Mouse (Mus musculus): ENCODE measurements around the gene Phkg2. TPM values are rescaled to one million over a fixed set of nuclear protein-coding genes. Genes with fewer than 3 reads are reported as not detected.

The Phkg2 gene
- 39.3 and 41.5 TPM in 2 replicates for polyA plus RNA-seq (2015; fragmentation: Nextera tagmentation; extraction: Ambion mirVana)

GRCm38 (mm10) chr7:127572895-127573471 lies at the start of gene Phkg2:
TSS of gene Phkg2 (plus strand) at chr7:127573340.
- under 1% methylated on average over 17 of the region's 17 CpGs for WGBS
- H3K9me3 ChIP-seq = no peaks in the 10 kb centered on the region
- ATAC-seq (ENCODE audit: insufficient number of reproducible peaks, low FRiP score, low TSS enrichment, low read depth) = peak; percentile 96

DNA sequence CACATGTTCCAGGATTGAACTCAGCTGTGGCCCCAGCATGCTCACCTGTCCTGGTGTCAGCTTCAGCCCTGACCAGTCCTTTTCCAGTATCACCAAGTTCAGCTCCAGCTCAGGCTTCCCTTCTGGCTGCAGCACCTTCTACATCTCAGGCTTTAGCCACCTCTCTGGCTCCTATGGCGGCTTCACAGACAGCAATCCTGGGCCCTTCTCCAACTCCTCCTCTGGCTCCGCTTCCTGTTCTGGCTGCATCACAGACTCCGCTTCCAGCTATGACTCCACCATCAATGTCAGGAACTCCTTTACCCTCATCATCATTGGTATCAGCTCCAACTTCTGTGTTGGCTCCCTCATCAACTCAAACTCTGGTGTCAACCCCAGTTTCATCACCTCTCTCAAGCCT lies 31.5 kb upstream of the Phkg2 start:
- WGBS = 96% methylated on average over 3 of the region's 3 CpGs
- Histone ChIP-seq H3K27ac (no peak overlapping the region), H3K36me3 (peaks cover 91% of the 10 kb centered on the region), H3K27me3 (no peaks in the 10 kb centered on the region), H3K9ac (no peak overlapping the region), H3K4me3 (no peak overlapping the region), H3K4me1 (no peaks in the 10 kb centered on the region), H3K9me3 (no peaks in the 10 kb centered on the region), H3K4me2 (no peak overlapping the region)
- ATAC-seq (ENCODE audit: insufficient number of reproducible peaks, low FRiP score, low TSS enrichment, low read depth) = no peak

More at GRCm38 (mm10) chr7:127572895-127573471, at the start of gene Phkg2:
- Histone ChIP-seq H3K9ac (peak within 1 kb of the TSS; percentile 80), H3K27ac (peak within 1 kb of the TSS; percentile 84), H3K4me1 (peaks cover 18% of the 10 kb centered on the region), H3K27me3 (no peaks in the 10 kb centered on the region), H3K4me3 (peak within 1 kb of the TSS; percentile 72), H3K36me3 (peaks cover 25% of the 10 kb centered on the region), H3K4me2 (peak within 1 kb of the TSS; percentile 95)

GRCm38 (mm10) chr7:127549116-127549835 lies 23.9 kb upstream of the Phkg2 start:
- H3K4me3 ChIP-seq = no peak overlapping the region
- H3K9me3 ChIP-seq = no peaks in the 10 kb centered on the region
- 86% methylated on average over 15 of the region's 15 CpGs for WGBS
- no peaks in the 10 kb centered on the region for H3K27me3 ChIP-seq
- H3K4me2 ChIP-seq = no peak overlapping the region
- H3K36me3 ChIP-seq = peaks cover 73% of the 10 kb centered on the region
- H3K9ac ChIP-seq = no peak overlapping the region
- no peak overlapping the region for H3K27ac ChIP-seq
- ATAC-seq (ENCODE audit: insufficient number of reproducible peaks, low FRiP score, low TSS enrichment, low read depth) = no peak
- no peaks in the 10 kb centered on the region for H3K4me1 ChIP-seq

GRCm38 (mm10) chr7:127551558-127551957 lies 21.6 kb upstream of the Phkg2 start:
- H3K36me3 ChIP-seq = peaks cover 75% of the 10 kb centered on the region
- H3K27ac ChIP-seq = no peak overlapping the region
- no peak overlapping the region for H3K9ac ChIP-seq
- 96% methylated on average over 8 of the region's 8 CpGs for WGBS
- no peak overlapping the region for H3K4me3 ChIP-seq
- H3K9me3 ChIP-seq = no peaks in the 10 kb centered on the region
- no peaks in the 10 kb centered on the region for H3K4me1 ChIP-seq
- no peaks in the 10 kb centered on the region for H3K27me3 ChIP-seq
- ATAC-seq (ENCODE audit: insufficient number of reproducible peaks, low FRiP score, low TSS enrichment, low read depth) = no peak
- H3K4me2 ChIP-seq = no peak overlapping the region

DNA sequence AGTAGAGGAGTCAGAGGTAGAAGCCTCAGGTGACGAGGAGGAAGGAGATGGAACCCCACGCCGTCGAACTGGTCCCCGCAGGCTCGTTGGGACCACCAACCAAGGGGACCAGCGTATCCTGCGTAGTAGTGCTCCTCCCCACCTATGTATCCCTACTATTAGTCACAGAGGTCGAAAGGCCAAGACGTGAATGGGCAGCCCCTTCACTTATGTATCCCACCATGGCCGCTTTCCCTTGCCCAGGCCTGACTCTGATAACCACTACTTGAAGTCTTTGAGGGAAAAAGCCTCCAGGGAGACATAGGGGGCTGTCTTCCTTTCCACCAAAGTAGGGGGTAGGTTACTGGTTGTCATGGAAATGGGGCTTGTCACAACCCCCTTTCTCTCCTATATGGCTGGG lies 12.6 kb upstream of the Phkg2 start:
- no peak overlapping the region for H3K27ac ChIP-seq
- peaks cover 4% of the 10 kb centered on the region; the same call in 1 of the 2 replicates for H3K4me1 ChIP-seq
- no peak overlapping the region for H3K9ac ChIP-seq
- WGBS = 93% methylated on average over 11 of the region's 11 CpGs
- no peaks in the 10 kb centered on the region for H3K9me3 ChIP-seq
- no peak for ATAC-seq (ENCODE audit: insufficient number of reproducible peaks, low FRiP score, low TSS enrichment, low read depth)
- H3K4me3 ChIP-seq = no peak overlapping the region
- no peak overlapping the region for H3K4me2 ChIP-seq
- peaks cover 77% of the 10 kb centered on the region for H3K36me3 ChIP-seq
- no peaks in the 10 kb centered on the region for H3K27me3 ChIP-seq

GRCm38 (mm10) chr7:127561340-127561858 lies 11.7 kb upstream of the Phkg2 start, which contains the start of gene Tmem265:
TSS of gene Tmem265 (plus strand) at chr7:127561390.
- ATAC-seq (ENCODE audit: insufficient number of reproducible peaks, low FRiP score, low TSS enrichment, low read depth) = no peak
- Histone ChIP-seq H3K4me3 (no peak within 1 kb of the TSS), H3K36me3 (peaks cover 77% of the 10 kb centered on the region), H3K27ac (0 out of 2 replicates have a peak within 1 kb of the TSS, but pooled peaks have one; percentile 22), H3K9ac (no peak within 1 kb of the TSS), H3K4me2 (no peak within 1 kb of the TSS), H3K27me3 (no peaks in the 10 kb centered on the region), H3K9me3 (no peaks in the 10 kb centered on the region), H3K4me1 (peaks cover 4% of the 10 kb centered on the region; the same call in 1 of the 2 replicates)
- WGBS = 84% methylated on average over 5 of the region's 5 CpGs

DNA sequence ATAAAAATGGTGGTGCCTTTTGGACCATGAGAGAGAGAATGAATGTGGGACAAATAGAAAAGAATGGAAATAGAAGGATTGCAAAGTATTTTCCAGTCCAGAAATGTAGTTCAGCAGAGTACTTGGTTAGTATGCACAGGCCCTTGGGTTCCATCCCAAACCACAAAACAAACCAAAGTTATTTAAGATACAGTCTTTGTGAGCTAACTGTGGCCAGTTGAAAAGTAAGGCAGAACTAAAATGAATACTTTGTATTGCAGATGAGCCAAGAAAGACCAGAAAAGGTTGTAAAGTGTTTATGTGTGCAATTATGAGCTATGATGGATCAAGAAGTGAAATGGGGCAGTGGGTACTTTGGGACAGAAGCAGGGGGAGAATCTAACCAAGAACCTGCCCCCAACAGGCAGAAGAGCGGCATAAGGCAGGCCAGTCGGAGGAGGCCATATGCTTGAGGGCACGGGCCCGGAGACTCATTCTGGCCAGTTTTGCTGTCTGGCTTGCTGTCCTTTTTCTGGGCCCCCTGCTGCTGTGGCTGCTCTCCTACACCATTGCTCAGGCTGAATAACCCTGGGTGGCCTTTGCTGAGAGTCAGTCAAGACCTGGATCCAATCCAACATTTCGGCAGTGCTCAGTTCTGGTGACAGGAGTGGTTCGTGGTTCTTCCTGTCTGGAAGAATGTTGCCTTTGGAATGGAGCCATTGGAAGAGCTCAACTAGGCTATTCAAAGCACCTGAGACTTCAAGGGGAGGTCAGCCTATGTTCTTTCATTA lies 8.6 kb upstream of the Phkg2 start:
- no peak overlapping the region for H3K9ac ChIP-seq
- whole genome bisulfite sequencing = 65% methylated on average over 6 of the region's 6 CpGs
- peaks cover 60% of the 10 kb centered on the region for H3K36me3 ChIP-seq
- peaks cover 4% of the 10 kb centered on the region; the same call in 1 of the 2 replicates for H3K4me1 ChIP-seq
- no peak overlapping the region for H3K4me2 ChIP-seq
- H3K27me3 ChIP-seq = no peaks in the 10 kb centered on the region
- H3K27ac ChIP-seq = no peak overlapping the region
- H3K9me3 ChIP-seq = no peaks in the 10 kb centered on the region
- no peak for ATAC-seq (ENCODE audit: insufficient number of reproducible peaks, low FRiP score, low TSS enrichment, low read depth)
- no peak overlapping the region for H3K4me3 ChIP-seq

GRCm38 (mm10) chr7:127573503-127574008 lies 416 bp downstream of the Phkg2 start:
- no peaks in the 10 kb centered on the region for H3K27me3 ChIP-seq
- peak overlapping the region; percentile 95 for H3K4me2 ChIP-seq
- H3K36me3 ChIP-seq = peaks cover 30% of the 10 kb centered on the region
- H3K27ac ChIP-seq = peak overlapping the region; percentile 76
- peak overlapping the region; percentile 72 for H3K4me3 ChIP-seq
- ATAC-seq (ENCODE audit: insufficient number of reproducible peaks, low FRiP score, low TSS enrichment, low read depth) = peak; percentile 52
- no peaks in the 10 kb centered on the region for H3K9me3 ChIP-seq
- WGBS = 0% methylated on average over 20 of the region's 28 CpGs
- peaks cover 18% of the 10 kb centered on the region for H3K4me1 ChIP-seq
- peak overlapping the region; percentile 80 for H3K9ac ChIP-seq

DNA sequence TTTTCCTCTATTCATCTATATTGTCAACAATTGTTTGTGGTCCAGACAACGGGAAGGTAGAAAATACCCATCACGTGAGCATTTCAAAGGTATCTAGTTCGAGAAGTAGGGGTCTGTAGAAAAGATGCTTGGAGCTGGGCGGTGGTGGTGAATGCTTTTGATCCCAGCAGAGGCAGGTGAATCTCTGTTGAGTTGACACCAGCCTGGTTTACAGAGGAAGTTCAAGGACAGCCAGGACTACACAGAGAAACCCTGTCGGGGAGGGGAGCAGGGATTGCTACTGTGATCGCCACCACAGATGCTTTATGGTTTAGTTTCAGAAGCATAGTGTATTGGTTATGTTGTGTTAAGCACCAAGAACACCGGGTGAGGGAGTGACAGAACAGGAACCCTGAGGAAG lies 975 bp downstream of the Phkg2 start:
- peak overlapping the region; percentile 72 for H3K4me3 ChIP-seq
- no peaks in the 10 kb centered on the region for H3K9me3 ChIP-seq
- peak overlapping the region; percentile 95 for H3K4me2 ChIP-seq
- H3K27me3 ChIP-seq = no peaks in the 10 kb centered on the region
- 20% methylated on average over 7 of the region's 7 CpGs for WGBS
- peak overlapping the region; percentile 80 for H3K9ac ChIP-seq
- no peak overlapping the region for H3K27ac ChIP-seq
- H3K36me3 ChIP-seq = peaks cover 25% of the 10 kb centered on the region
- no peak for ATAC-seq (ENCODE audit: insufficient number of reproducible peaks, low FRiP score, low TSS enrichment, low read depth)
- peaks cover 18% of the 10 kb centered on the region for H3K4me1 ChIP-seq

DNA sequence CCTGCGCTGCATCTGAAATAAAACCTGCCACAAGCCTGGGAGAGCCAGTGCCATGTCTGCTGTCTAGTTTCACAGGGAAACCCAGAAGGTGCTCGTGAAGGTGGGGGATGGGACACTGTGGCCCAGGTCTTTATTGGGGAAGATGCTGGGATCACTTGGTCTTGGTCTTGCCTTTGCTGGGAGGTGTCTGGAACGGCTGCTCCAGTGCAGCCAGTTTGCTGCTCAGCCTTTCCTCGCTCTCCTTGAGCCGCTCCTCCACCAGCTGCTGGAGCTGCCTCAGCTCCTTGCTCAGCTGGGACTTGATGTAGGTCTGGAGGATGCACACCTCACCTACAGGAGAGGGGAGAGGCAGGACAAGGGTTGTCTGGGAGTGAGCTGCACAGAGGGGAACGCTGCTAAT lies 10.1 kb downstream of the Phkg2 start:
- Histone ChIP-seq H3K4me3 (no peak overlapping the region), H3K27ac (no peak overlapping the region), H3K4me1 (peaks cover 10% of the 10 kb centered on the region), H3K4me2 (no peak overlapping the region), H3K27me3 (no peaks in the 10 kb centered on the region), H3K36me3 (peaks cover 60% of the 10 kb centered on the region), H3K9ac (no peak overlapping the region), H3K9me3 (no peaks in the 10 kb centered on the region)
- WGBS = 90% methylated on average over 6 of the region's 6 CpGs
- no peak for ATAC-seq (ENCODE audit: insufficient number of reproducible peaks, low FRiP score, low TSS enrichment, low read depth)

DNA sequence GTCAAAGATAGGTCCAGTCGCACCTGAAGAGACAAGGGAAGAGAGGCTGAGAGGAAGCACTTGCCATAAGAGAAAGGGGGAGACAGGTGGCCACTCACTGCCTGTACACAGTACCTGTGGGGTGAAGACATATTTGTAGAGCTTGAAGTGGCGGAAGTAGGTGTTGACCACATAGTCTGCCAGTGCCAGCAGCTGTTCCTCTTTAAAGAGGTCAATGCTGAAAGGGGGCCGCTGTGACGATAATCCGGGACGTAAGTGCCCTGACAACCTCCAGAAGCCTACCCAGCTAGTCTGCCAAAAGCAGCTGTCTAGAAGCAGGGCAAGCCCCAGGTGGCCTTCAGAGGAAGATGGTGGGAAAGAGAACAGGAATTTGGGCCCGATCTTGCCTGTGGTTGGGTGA lies 11.9 kb downstream of the Phkg2 start:
- H3K4me2 ChIP-seq = no peak overlapping the region
- H3K4me3 ChIP-seq = no peak overlapping the region
- 82% methylated on average over 7 of the region's 7 CpGs for WGBS
- H3K9me3 ChIP-seq = no peaks in the 10 kb centered on the region
- ATAC-seq (ENCODE audit: insufficient number of reproducible peaks, low FRiP score, low TSS enrichment, low read depth) = no peak
- no peak overlapping the region for H3K27ac ChIP-seq
- H3K9ac ChIP-seq = no peak overlapping the region
- peaks cover 17% of the 10 kb centered on the region for H3K4me1 ChIP-seq
- peaks cover 54% of the 10 kb centered on the region for H3K36me3 ChIP-seq
- no peaks in the 10 kb centered on the region for H3K27me3 ChIP-seq

Data from limb, embryonic 15.5 days (tissue).